Mouse (Mus musculus): ENCODE measurements around the gene Herc3.

Gene Herc3

GRCm38 (mm10) chr6:58931149-58931548, 99.9 kb downstream of the Herc3 start:
- no peak for TF ChIP-seq GATA4 (IDR thresholded peaks at IDR 0.05; ENCODE audit: insufficient replicate concordance, low read length)

GRCm38 (mm10) chr6:58932515-58933188, 101.4 kb downstream of the Herc3 start:
- TF ChIP-seq GATA4 (IDR thresholded peaks at IDR 0.05; ENCODE audit: insufficient replicate concordance, low read length), result peak; percentile 45; the same call in 1 of the 2 replicates

- TF ChIP-seq GATA4 (IDR thresholded peaks at IDR 0.05; ENCODE audit: insufficient replicate concordance, low read length), result no peak
These were observed 102.1 kb downstream of the Herc3 start for GRCm38 (mm10) chr6:58933189-58933913.

- no peak for TF ChIP-seq GATA4 (IDR thresholded peaks at IDR 0.05; ENCODE audit: insufficient replicate concordance, low read length)
These were observed 102.9 kb downstream of the Herc3 start for GRCm38 (mm10) chr6:58934144-58934543.

GRCm38 (mm10) chr6:58937726-58938125, 106.5 kb downstream of the Herc3 start:
- peak; percentile 87 for TF ChIP-seq GATA4 (IDR thresholded peaks at IDR 0.05; ENCODE audit: insufficient replicate concordance, low read length)

GRCm38 (mm10) chr6:58942276-58942675, 111.0 kb downstream of the Herc3 start:
- no peak for TF ChIP-seq GATA4 (IDR thresholded peaks at IDR 0.05; ENCODE audit: insufficient replicate concordance, low read length)

- no peak for TF ChIP-seq GATA4 (IDR thresholded peaks at IDR 0.05; ENCODE audit: insufficient replicate concordance, low read length)
These were observed 112.7 kb downstream of the Herc3 start for GRCm38 (mm10) chr6:58943958-58944357.

GRCm38 (mm10) chr6:58946246-58946645, 115.0 kb downstream of the Herc3 start:
- TF ChIP-seq GATA4 (IDR thresholded peaks at IDR 0.05; ENCODE audit: insufficient replicate concordance, low read length), result no peak

- TF ChIP-seq GATA4 (IDR thresholded peaks at IDR 0.05; ENCODE audit: insufficient replicate concordance, low read length), result no peak
These were observed 115.6 kb downstream of the Herc3 start for GRCm38 (mm10) chr6:58946840-58947239.

- TF ChIP-seq GATA4 (IDR thresholded peaks at IDR 0.05; ENCODE audit: insufficient replicate concordance, low read length), result no peak
These were observed 119.1 kb downstream of the Herc3 start for GRCm38 (mm10) chr6:58950410-58950809.

GRCm38 (mm10) chr6:58951128-58951992, 120.1 kb downstream of the Herc3 start:
- no peak; the same call in 1 of the 2 replicates for TF ChIP-seq GATA4 (IDR thresholded peaks at IDR 0.05; ENCODE audit: insufficient replicate concordance, low read length)

- no peak for TF ChIP-seq GATA4 (IDR thresholded peaks at IDR 0.05; ENCODE audit: insufficient replicate concordance, low read length)
These were observed 129.3 kb downstream of the Herc3 start for GRCm38 (mm10) chr6:58960523-58960922.

- no peak for TF ChIP-seq GATA4 (IDR thresholded peaks at IDR 0.05; ENCODE audit: insufficient replicate concordance, low read length)
These were observed 131.4 kb downstream of the Herc3 start for GRCm38 (mm10) chr6:58962691-58963090.

- no peak for TF ChIP-seq GATA4 (IDR thresholded peaks at IDR 0.05; ENCODE audit: insufficient replicate concordance, low read length)
These were observed 132.8 kb downstream of the Herc3 start for GRCm38 (mm10) chr6:58964091-58964490.

GRCm38 (mm10) chr6:58964565-58964964, 133.3 kb downstream of the Herc3 start:
- no peak for TF ChIP-seq GATA4 (IDR thresholded peaks at IDR 0.05; ENCODE audit: insufficient replicate concordance, low read length)

Measured in liver, adult (tissue).